Mouse (Mus musculus) forebrain, embryonic 15.5 days (tissue): ENCODE results near the gene Itpr2. TPM values are rescaled to one million over a fixed set of nuclear protein-coding genes. Genes with fewer than 3 reads are reported as not detected.

Source experiments
- ATAC-seq: fragments of 200-750 bp; cut with Nextera tagmentation; replicated peaks from 2 replicates; pipeline ENCODE4 v1.8.0; 2017; ENCODE audit warnings: mild to moderate bottlenecking, moderate TSS enrichment, moderate library complexity
- H3K27ac ChIP-seq: fragments of 300-500 bp; sonication (generic); replicated peaks from 2 replicates; pipeline ENCODE4 v1.5.1; 2015; ENCODE audit warnings: mild to moderate bottlenecking, inconsistent platforms
- H3K27me3 ChIP-seq: fragments of 300-500 bp; sonication (generic); 2 replicates; pipeline ENCODE4 v1.6.1; 2015; ENCODE audit warnings: inconsistent platforms
- H3K36me3 ChIP-seq: fragments of 300-500 bp; sonication (generic); 2 replicates; pipeline ENCODE4 v1.6.1; 2015; ENCODE audit warnings: mild to moderate bottlenecking, inconsistent platforms
- H3K4me1 ChIP-seq: fragments of 300-500 bp; sonication (generic); 2 replicates; pipeline ENCODE4 v1.6.1; 2015; ENCODE audit warnings: inconsistent platforms
- H3K4me2 ChIP-seq: fragments of 300-500 bp; sonication (generic); replicated peaks from 2 replicates; pipeline ENCODE4 v1.6.1; 2015; ENCODE audit warnings: mild to moderate bottlenecking, inconsistent platforms
- H3K4me3 ChIP-seq: fragments of 300-500 bp; sonication (generic); 2 replicates; pipeline ENCODE4 v1.5.1; 2015; ENCODE audit warnings: mild to moderate bottlenecking, inconsistent platforms
- H3K9ac ChIP-seq: fragments of 300-500 bp; sonication (generic); replicated peaks from 2 replicates; pipeline ENCODE4 v1.6.1; 2015; ENCODE audit warnings: mild to moderate bottlenecking, inconsistent platforms
- H3K9me3 ChIP-seq: fragments of 300-500 bp; sonication (generic); 2 replicates; pipeline ENCODE4 v1.6.1; 2016; ENCODE audit warnings: inconsistent platforms
- WGBS: fragments of 180-500 bp; shearing (Covaris S2); methylation state at CpG from one replicate; pipeline ENCODE4 v1.1.7; 2015; ENCODE audit warnings: mixed read lengths; 5-methylcytosine and 5-hydroxymethylcytosine counted together
- polyA plus RNA-seq: library from polyadenylated mRNA; unstranded; fragments of >200 nt; fragmentation: Nextera tagmentation; extraction: Ambion mirVana; gene quantifications from 2 replicates; pipeline ENCODE4 v1.2.1, GENCODE M21; 2015

Gene Itpr2
- polyA plus RNA-seq, 1 experiment from 2014 or later: 5.1 TPM

DNA sequence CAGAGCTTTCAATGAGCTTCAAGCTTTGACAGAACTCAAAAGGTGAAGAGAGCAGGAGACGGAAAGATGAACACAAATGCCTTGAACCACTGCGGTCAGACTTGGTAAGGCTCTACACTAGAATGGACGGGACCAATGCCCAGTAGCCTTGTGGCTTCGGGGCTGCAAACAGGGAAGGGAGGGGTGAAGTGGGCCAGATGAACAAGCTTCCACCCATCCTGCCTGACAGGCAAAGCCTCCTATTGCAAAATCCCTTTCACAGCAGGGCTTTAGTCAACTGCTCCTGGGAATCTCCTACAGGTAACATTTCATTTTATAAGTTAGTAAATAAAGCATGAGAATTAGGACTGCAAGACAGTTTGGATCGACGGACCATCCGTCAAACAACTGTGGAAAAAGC, 70.2 kb downstream of the Itpr2 start:
- H3K9ac ChIP-seq: no peak overlapping the region
- H3K27me3 ChIP-seq: no peaks in the 10 kb centered on the region
- no peak overlapping the region for H3K27ac ChIP-seq
- no peaks in the 10 kb centered on the region for H3K36me3 ChIP-seq
- H3K4me2 ChIP-seq: no peak overlapping the region
- H3K4me1 ChIP-seq: no peaks in the 10 kb centered on the region
- no peak overlapping the region for H3K4me3 ChIP-seq
- ATAC-seq: no peak
- H3K9me3 ChIP-seq: no peaks in the 10 kb centered on the region
- 86% methylated on average over 7 of the region's 7 CpGs for WGBS

DNA sequence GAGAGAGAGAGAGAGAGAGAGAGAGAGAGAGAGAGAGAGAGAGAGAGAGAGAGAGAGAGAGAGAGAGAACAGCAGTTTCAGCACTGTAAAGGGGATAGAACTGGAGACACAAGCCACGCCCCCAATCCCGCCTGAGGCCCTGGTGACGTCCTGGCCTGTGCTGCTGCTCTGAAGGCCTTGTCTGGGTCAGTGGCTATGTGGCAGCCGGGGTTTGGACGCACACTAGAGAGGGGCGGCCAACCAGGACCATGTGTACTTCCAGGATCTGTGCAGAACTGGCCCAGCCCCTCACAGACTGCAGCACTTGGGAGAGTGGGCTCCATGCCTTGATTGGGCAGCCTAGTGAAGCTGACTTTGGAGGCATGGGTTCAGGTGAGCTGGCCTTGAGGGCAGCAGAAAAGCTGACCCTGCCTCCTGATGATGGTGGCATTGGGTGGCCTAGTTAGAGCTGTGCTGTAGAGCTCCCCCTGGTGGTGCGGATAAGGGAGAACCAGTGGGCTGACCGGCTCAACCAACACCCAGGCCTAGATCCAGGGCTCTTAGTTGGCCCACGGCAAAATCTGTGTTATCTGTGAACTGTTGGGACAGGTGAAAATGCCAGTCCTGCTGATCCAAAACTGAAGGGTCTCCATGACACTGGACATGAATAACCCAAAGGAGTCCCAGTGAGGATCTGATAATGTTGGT, 72.2 kb downstream of the Itpr2 start:
- Histone ChIP-seq H3K9me3 (no peaks in the 10 kb centered on the region), H3K4me3 (no peak overlapping the region), H3K4me2 (no peak overlapping the region), H3K27ac (no peak overlapping the region), H3K36me3 (no peaks in the 10 kb centered on the region), H3K9ac (no peak overlapping the region), H3K27me3 (no peaks in the 10 kb centered on the region), H3K4me1 (no peaks in the 10 kb centered on the region)
- no peak; the same call in 1 of the 2 replicates for ATAC-seq
- WGBS: 59% methylated on average over 9 of the region's 9 CpGs

DNA sequence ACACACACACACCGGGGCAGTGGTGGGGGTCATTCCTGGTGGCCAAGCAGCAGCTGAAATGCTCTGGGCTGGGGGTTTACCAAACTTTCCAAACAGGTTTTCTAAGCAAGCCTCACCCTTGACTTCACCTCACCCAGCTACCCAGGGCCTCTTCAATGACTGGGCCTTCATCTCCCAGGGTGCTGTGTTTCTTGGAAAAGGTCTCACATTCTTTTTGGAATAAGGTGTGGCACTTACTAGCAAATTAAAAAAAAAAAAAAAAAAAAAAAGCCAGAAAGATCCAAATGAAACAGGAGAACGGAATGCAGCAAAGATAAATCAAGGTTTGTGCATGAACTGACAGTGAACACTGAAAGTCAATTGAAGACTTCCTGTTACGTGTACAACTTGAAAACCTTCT, 77.2 kb downstream of the Itpr2 start:
- 84% methylated on average over 3 of the region's 3 CpGs for WGBS
- H3K9ac ChIP-seq: no peak overlapping the region
- H3K27ac ChIP-seq: no peak overlapping the region
- H3K36me3 ChIP-seq: no peaks in the 10 kb centered on the region
- no peaks in the 10 kb centered on the region for H3K4me1 ChIP-seq
- H3K4me2 ChIP-seq: no peak overlapping the region
- no peak overlapping the region for H3K4me3 ChIP-seq
- ATAC-seq: no peak
- H3K27me3 ChIP-seq: no peaks in the 10 kb centered on the region
- no peaks in the 10 kb centered on the region for H3K9me3 ChIP-seq

DNA sequence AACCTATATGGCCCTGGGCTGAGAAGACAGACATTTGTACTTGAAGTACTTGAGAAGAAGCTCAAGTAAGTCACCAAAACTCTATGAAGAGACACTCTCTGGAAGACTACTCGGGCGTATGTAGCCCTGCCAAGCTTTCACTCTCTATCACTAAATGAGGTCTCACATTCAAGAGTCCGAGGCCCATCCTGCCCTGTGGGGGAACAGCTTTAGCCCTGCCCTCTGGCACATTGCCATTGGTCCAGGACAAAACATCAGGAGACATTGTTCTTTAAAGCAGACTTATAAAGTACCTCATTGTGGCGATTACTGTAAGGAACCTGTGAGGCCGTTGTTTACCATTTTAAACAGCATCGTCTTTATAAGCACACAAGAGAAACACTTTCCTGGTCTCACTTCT, 77.7 kb downstream of the Itpr2 start:
- no peak for ATAC-seq
- Histone ChIP-seq H3K4me2 (no peak overlapping the region), H3K27ac (no peak overlapping the region), H3K9me3 (no peaks in the 10 kb centered on the region), H3K4me1 (no peaks in the 10 kb centered on the region), H3K4me3 (no peak overlapping the region), H3K36me3 (no peaks in the 10 kb centered on the region), H3K9ac (no peak overlapping the region), H3K27me3 (no peaks in the 10 kb centered on the region)
- WGBS: 60% methylated on average over 6 of the region's 6 CpGs

DNA sequence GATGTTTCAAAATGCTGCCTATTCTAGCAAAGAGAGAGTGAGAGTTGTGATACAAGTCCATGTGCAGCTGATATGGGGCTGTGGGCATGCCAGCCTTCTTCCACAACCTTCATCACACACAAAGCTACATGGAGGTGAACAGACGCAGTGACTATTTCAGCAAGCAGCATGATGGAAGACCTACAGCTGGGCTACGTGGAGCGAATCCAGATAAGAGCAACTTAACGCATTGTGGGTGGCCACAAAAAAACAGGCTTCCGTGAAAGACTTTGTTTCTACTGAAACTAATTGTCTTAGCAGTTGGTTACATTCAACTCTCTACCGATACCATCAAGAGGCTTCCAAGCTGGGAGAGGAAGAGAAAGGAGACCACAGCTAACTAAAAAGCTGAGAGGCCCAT, 81.3 kb downstream of the Itpr2 start:
- no peaks in the 10 kb centered on the region for H3K4me1 ChIP-seq
- H3K9me3 ChIP-seq: no peaks in the 10 kb centered on the region
- WGBS: 48% methylated on average over 6 of the region's 6 CpGs
- H3K36me3 ChIP-seq: no peaks in the 10 kb centered on the region
- H3K27ac ChIP-seq: no peak overlapping the region
- H3K9ac ChIP-seq: no peak overlapping the region
- no peak for ATAC-seq
- no peak overlapping the region for H3K4me3 ChIP-seq
- H3K4me2 ChIP-seq: no peak overlapping the region
- no peaks in the 10 kb centered on the region for H3K27me3 ChIP-seq

DNA sequence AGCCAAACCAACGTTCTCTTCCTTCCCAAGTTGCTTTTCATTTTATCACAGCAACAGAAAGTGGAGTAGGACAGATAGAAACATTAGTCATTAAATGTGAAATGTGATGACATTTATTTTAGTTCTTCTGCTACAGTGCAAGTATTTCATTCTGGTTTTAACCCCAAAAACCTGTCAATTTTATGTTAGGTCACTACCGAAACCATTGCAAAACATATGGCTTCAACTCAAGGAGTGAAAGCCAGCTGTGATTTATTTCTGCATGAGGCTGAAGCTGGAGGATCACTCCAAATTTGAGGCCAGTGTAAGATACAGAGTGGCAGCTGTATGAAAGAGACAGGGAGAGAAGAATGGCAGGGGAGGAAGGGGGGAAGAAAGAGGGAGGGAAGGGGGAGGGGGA, 85.6 kb downstream of the Itpr2 start:
- 85% methylated on average over 2 of the region's 2 CpGs for WGBS
- Histone ChIP-seq H3K4me1 (0 out of 2 replicates have a peak, but pooled peaks cover 4% of the 10 kb centered on the region), H3K4me2 (no peak overlapping the region), H3K36me3 (no peaks in the 10 kb centered on the region), H3K9ac (no peak overlapping the region), H3K27ac (no peak overlapping the region), H3K9me3 (no peaks in the 10 kb centered on the region), H3K4me3 (no peak overlapping the region), H3K27me3 (no peaks in the 10 kb centered on the region)
- ATAC-seq: no peak

DNA sequence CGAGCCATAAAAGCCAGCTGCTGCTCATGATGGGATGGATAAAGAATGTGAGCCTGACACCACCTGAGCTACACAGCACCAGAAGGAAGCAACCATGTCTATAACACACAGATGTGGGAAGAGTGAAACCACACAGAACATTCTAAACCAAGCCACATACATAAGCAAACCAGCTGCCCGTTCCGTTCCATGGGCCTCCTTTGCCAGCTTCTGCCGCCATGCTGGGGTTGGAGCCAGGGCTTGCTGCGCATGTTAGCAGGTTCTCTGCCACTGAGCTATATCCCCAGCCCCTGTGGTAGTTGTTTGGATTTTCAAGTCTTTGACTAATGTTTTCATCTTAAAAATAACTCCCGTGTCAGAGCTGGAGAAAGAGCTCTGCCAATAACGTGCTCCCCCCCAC, 87.9 kb downstream of the Itpr2 start:
- Histone ChIP-seq H3K4me2 (no peak overlapping the region), H3K4me3 (no peak overlapping the region), H3K9me3 (no peaks in the 10 kb centered on the region), H3K9ac (no peak overlapping the region), H3K4me1 (peaks cover 11% of the 10 kb centered on the region), H3K27ac (no peak overlapping the region), H3K27me3 (no peaks in the 10 kb centered on the region), H3K36me3 (no peaks in the 10 kb centered on the region)
- ATAC-seq: no peak
- WGBS: 78% methylated on average over 7 of the region's 7 CpGs

DNA sequence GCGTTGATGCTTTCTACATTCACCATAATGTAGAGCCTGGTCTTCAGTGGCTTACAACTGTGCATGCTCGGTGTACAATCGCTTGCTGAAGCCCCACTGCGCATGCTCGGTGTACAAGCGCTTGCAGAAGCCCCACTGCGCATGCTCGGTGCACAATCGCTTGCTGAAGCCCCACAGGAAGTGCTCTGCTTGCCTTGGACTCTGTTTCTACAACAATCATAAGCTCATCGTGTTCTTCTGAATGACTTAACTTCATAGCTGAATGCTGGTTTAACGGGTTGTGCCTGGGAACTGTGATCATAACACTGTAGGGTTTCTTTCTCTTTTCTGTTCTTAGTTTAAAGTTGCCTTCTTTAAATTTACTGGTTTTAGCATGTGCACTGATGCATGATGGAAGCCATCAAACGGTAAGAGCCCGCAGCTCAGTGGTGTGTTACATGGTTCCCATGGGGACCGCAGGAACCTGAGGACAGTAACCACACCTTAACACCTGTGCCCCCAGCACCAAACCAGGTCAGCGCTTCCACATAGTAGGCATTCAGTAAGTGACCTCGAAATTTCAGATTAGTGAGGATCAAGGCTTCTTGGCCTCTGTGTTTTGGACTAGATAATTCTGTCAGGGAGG, 90.5 kb downstream of the Itpr2 start:
- Histone ChIP-seq H3K36me3 (no peaks in the 10 kb centered on the region), H3K27ac (no peak overlapping the region), H3K9ac (no peak overlapping the region), H3K27me3 (no peaks in the 10 kb centered on the region), H3K9me3 (no peaks in the 10 kb centered on the region), H3K4me1 (peaks cover 11% of the 10 kb centered on the region), H3K4me2 (no peak overlapping the region), H3K4me3 (no peak overlapping the region)
- no peak for ATAC-seq
- WGBS: 83% methylated on average over 16 of the region's 16 CpGs

DNA sequence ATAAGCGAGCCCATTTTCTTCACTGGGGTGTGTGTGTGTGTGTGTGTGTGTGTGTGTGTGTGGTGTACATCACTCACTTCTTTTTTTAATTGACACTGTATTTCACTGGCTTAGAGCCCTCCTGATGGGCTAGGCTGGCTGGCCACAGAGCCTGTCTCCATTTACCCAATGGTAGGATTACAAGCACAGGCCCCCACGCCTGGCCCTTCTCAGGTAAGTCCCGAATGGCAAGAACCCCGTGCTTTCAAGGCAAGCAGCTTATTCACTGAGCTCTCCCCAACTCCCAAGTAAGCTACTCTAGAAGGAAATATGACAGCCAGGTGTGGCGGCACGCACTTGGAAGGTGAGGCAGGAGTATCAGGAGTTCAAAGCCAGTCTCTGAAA, 91.6 kb downstream of the Itpr2 start:
- Histone ChIP-seq H3K4me3 (no peak overlapping the region), H3K9me3 (no peaks in the 10 kb centered on the region), H3K9ac (no peak overlapping the region), H3K27me3 (no peaks in the 10 kb centered on the region), H3K4me2 (no peak overlapping the region), H3K36me3 (no peaks in the 10 kb centered on the region), H3K4me1 (peaks cover 11% of the 10 kb centered on the region), H3K27ac (no peak overlapping the region)
- WGBS: 69% methylated on average over 6 of the region's 6 CpGs
- ATAC-seq: no peak; the same call in 1 of the 2 replicates

DNA sequence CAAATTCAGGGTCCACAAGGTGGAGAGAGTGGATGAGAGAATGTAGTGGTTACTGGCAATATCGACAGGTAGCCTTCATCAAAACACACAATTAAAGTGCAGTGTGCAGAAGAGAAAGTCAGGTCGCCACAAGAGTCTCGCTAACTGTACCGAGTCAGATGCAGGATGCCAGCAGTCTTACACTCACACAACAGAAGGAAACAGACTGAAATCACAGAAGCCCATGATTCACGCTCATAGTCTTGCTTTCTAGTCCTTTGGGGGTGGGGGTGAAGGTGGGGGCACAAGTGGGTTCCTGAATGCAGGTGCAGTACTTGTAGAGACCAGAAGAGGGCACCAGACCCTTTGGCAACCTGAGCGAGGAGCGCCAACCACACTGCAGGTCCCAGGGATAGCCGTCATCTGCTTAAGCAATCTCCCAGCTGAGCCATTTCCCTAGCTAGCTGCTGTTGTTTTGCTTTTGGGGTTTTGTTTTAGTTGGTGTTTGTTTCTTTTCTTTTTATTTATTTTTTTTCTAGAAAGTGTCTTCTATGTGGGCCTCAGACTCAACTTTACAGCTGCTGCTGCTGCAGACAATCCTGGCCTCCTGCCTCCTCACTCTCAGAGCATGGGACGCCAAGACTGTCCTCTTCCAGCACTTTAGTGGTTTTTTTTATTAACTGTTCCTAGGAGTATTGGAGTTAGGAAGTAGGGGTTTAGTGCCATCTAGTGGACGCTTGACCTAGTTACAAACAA, 92.2 kb downstream of the Itpr2 start:
- 19% methylated on average over 10 of the region's 10 CpGs for WGBS
- no peaks in the 10 kb centered on the region for H3K27me3 ChIP-seq
- peak; percentile 85 for ATAC-seq

DNA sequence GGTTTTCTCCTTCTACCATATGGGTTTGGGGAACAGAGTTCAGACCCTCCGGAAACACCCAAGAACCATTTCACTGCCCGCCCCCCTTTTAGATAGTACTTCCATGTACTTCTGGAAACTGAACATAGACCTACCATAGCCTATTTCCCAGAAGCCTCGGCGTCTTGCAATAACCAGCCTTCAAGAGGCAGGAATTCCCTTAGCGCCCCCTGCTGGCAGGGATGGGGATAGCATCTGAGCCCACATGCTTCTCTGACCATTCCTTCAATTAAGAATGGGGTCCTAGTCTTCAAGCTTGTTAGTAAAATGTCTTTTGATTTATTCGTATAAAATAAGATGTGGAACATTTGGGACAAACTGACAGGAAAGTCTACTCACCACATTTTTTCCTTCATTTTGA, 96.6 kb downstream of the Itpr2 start:
- H3K9ac ChIP-seq: no peak overlapping the region
- no peaks in the 10 kb centered on the region for H3K27me3 ChIP-seq
- no peak overlapping the region for H3K27ac ChIP-seq
- 48% methylated on average over 6 of the region's 6 CpGs for WGBS
- peaks cover 28% of the 10 kb centered on the region for H3K4me1 ChIP-seq
- ATAC-seq: no peak
- H3K4me3 ChIP-seq: no peak overlapping the region
- H3K36me3 ChIP-seq: no peaks in the 10 kb centered on the region
- no peak overlapping the region for H3K4me2 ChIP-seq
- H3K9me3 ChIP-seq: no peaks in the 10 kb centered on the region

More for the DNA sequence above, 92.2 kb downstream of the Itpr2 start:
- Histone ChIP-seq H3K4me1 (peaks cover 13% of the 10 kb centered on the region), H3K27ac (peak overlapping the region; percentile 44; the same call in 1 of the 2 replicates), H3K4me2 (peak overlapping the region; percentile 23; the same call in 1 of the 2 replicates), H3K9ac (no peak overlapping the region), H3K36me3 (no peaks in the 10 kb centered on the region), H3K9me3 (no peaks in the 10 kb centered on the region), H3K4me3 (no peak overlapping the region)

DNA sequence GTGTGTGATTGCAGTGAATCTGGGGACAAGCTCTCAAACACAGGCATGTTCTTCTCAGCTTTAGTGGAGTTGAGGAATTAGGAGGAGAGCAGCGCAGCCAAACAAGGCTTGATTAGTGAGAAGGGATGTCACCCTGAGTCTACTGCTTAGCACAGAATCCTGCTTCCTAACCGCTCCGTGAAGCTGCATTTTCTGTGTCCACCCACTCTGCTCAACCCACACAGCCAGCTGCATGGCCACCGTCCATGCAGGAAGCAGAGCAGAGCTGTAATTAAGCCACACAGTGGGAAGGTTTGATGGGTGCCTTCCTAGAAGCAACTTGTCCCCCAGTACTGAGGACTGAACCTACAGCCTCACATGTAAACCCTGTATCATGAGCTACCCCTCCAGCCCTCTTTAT, 97.1 kb downstream of the Itpr2 start:
- 83% methylated on average over 4 of the region's 4 CpGs for WGBS
- Histone ChIP-seq H3K4me2 (no peak overlapping the region), H3K27me3 (no peaks in the 10 kb centered on the region), H3K4me3 (no peak overlapping the region), H3K27ac (no peak overlapping the region), H3K9ac (no peak overlapping the region), H3K9me3 (no peaks in the 10 kb centered on the region), H3K4me1 (peaks cover 25% of the 10 kb centered on the region), H3K36me3 (no peaks in the 10 kb centered on the region)
- ATAC-seq: no peak
